Mouse (Mus musculus): ENCODE results near the gene Rpl37.
A peak's percentile ranks its signal among the peaks of the same experiment; 100 is the strongest.

Rpl37 gene

GRCm38 (mm10) chr15:5116270-5117030 lies at the start of gene Rpl37:
Gene Rpl37, plus strand, starts transcription at chr15:5116645.
- DNase-seq (ENCODE audit: low read depth, low spot score), result peak; percentile 98

- DNase-seq (ENCODE audit: low read depth, low spot score), result no peak
Measured at GRCm38 (mm10) chr15:5068801-5069518, 47.5 kb upstream of the Rpl37 start.

- DNase-seq (ENCODE audit: low read depth, low spot score), result no peak
Measured at GRCm38 (mm10) chr15:5081235-5081634, 35.2 kb upstream of the Rpl37 start.

DNA sequence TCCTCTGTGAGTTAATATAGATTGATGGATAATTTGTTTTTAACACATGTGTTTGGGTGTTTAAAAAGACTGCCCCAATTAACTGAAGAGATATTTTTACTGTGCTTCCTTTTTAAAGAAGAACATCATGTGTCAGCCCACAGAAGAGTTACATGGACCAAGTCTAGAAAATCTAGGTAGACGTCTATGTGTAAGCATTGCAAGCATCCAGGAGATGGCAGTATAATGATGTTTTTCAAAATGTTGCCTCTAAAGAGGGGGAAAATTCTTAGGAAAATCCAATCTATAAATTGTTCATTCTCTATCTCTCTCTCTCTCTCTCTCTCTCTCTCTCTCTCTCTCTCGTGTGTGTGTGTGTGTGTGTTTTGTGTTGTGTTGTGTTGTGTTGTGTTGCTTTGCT lies 30.3 kb upstream of the Rpl37 start:
- DNase-seq (ENCODE audit: low read depth, low spot score), result peak; percentile 33

DNA sequence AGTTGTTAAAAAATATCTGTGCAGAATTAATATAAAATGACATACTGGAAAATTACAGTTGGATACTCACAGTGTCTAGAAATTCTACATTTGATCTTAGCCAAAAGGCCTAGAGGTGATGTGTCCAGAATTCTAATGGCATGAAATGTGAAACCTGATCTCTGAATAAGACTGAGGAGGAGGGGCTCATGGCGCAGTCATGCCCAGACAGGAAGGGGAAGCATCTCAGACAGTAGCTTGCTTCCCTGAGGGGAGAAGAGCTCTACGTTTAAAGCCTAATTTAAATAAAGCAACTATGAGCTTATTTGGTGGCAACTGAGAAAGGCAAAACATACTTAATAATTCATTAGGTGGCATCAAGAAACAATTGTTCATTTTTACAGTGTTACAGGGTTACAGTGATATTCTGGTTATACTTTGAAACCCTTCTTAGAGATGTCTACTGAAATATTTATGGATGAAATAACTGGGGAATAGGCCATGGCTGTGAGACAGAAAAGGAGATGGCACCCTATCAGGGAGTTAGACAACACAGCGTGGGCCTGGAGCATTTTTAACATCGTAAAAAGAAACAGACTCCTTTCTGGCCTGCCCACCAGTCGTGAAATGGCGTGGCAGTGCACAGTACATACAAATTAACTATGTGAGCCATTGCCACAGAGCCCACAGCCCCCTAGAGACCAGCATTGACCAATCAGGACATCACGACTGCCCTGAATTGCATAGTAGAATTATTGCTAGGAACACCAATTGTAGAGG lies 27.4 kb upstream of the Rpl37 start:
- no peak for DNase-seq (ENCODE audit: low read depth, low spot score)

DNA sequence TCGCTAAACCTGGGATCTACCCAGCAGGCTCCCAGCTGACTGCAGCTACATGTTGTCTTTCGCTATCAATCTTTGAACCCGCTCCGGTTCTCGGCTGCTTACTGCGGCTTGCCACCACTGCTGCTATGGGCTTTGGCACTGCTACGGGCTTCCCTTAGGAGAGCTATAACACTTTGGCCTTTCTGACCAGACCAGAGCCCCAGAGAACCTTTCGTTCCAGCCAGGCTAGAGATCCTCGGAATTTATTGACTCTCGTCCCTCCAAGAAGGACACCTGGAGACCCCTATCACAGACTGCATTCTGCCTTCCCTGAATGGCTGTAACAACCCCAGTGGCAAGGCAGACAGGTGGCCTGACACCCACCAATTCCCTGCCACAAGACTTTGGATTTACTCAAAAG lies 26.3 kb upstream of the Rpl37 start:
- DNase-seq (ENCODE audit: low read depth, low spot score), result no peak

- DNase-seq (ENCODE audit: low read depth, low spot score), result no peak
Measured at GRCm38 (mm10) chr15:5095534-5096301, 20.7 kb upstream of the Rpl37 start.

- DNase-seq (ENCODE audit: low read depth, low spot score), result no peak
Measured at GRCm38 (mm10) chr15:5097376-5097775, 19.1 kb upstream of the Rpl37 start.

DNA sequence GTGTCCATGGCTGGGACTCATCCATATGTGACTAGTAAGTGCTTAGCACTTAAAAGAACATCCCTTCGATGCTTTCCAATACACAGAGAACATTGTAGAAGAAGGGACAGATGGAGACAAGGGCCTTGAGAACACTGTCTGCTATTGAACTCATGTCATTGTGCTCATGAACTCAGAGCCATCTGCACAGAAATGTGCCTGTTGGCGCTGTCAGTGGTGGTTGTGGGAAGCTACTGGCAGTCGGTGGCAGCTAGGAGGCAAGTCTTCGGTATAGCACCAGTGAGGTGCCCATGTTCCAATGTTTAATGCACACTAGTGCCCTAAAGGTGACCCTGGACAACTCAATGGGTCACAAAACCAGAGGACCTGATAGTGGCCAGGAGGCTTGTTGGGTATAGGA lies 14.1 kb upstream of the Rpl37 start:
- no peak for DNase-seq (ENCODE audit: low read depth, low spot score)

DNA sequence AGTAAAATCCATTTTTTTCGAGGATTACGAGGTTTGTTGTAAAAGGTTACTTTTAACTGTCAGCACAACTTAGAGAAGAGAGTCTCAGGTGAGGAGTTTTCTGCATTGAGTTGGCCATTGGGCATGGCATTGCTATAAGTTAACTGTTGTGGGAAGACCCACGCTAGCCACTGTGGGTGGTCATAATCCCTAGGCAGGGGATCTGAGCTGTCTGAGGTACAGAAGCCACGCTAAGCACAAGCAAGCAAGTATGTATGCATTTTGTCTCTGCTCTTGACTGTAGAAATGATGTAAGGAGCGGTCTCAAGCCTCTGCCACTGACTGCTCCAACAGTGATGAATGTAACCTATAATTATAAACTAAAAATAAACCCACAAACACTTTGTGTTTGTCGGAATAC lies 10.6 kb upstream of the Rpl37 start:
- DNase-seq (ENCODE audit: low read depth, low spot score), result no peak

- DNase-seq (ENCODE audit: low read depth, low spot score), result peak; percentile 79
Measured at GRCm38 (mm10) chr15:5106293-5106692, 10.2 kb upstream of the Rpl37 start.

DNA sequence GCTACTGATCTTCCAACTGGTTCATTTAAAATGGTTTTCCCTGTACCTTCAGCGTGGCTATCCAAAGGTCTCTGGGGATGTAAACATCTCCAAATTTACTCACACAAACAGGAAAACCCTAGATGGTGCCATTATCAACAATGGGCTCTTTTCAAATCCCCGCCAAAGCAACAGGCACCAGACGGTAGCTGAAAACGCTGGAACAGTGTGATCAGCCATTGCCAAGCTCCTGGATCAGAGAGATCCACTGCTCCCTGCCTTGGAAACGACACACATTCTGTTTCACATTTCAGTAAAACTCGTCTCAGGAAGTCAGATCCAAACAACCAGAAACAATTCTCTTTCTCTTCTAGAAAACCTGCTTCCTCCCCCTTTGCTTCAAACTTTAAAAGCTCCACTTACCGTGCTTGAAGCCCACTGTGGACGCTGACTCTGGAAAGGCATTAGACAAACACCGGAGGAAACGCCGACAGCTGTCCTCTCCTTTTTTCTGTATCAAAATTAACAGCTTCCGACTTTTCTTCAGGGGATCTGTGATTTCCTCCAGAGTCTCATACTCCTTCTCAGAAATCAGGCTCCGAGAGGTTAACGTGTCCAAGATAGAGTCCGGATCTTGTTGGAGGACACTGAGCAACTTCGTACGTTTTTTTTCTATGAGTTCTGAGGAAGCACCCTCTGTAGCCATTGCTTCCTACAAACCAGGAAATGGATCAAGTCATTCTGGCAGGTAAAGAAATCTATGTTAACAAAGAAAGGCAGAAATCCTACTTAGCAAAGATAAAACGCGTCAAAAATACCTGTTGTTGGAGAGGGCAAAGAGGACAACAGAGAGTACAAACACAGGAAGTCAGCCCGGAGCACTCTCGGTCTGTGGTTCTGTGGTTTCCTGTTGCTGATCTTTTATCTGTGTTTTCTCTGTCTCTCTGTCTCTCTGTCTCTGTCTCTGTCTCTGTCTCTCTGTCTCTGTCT lies 8.5 kb upstream of the Rpl37 start, which contains the start of gene Card6:
TSS of gene Card6 (minus strand) at position 854 of the 969 bp plus-strand sequence.
- peak; percentile 76 for DNase-seq (ENCODE audit: low read depth, low spot score)

DNA sequence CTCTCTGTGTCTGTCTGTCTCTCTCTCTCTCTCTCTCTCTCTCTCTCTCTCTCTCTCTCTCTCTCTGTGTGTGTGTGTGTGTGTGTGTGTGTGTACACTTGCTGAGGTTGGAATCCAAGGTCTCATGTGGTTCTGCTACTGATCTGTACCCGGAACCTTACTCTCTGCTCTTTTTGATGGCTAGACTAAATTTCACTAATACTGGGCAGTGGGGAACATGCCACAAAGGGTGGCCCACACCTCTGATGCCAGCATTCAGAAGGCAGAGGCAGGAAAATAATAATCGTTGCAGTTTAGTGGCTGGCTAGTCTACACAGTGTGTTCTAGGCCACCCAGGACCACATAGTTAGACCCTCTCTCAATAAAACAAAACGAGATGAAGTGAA lies 7.8 kb upstream of the Rpl37 start:
- peak; percentile 51 for DNase-seq (ENCODE audit: low read depth, low spot score)

GRCm38 (mm10) chr15:5112651-5113050 lies 3.8 kb upstream of the Rpl37 start:
- DNase-seq (ENCODE audit: low read depth, low spot score), result no peak

GRCm38 (mm10) chr15:5115173-5115572 lies 1.3 kb upstream of the Rpl37 start:
- DNase-seq (ENCODE audit: low read depth, low spot score), result no peak

GRCm38 (mm10) chr15:5117031-5117601 lies 671 bp downstream of the Rpl37 start:
- DNase-seq (ENCODE audit: low read depth, low spot score), result peak; percentile 59

- no peak for DNase-seq (ENCODE audit: low read depth, low spot score)
Measured at GRCm38 (mm10) chr15:5118626-5119025, 2.2 kb downstream of the Rpl37 start.

- DNase-seq (ENCODE audit: low read depth, low spot score), result no peak
Measured at GRCm38 (mm10) chr15:5119192-5119591, 2.7 kb downstream of the Rpl37 start.

- DNase-seq (ENCODE audit: low read depth, low spot score), result no peak
Measured at GRCm38 (mm10) chr15:5119707-5120106, 3.3 kb downstream of the Rpl37 start.
